Mouse (Mus musculus) gastrocnemius, postnatal 4 days (tissue): ENCODE results near the gene Cilp. TPM values are rescaled to one million over a fixed set of nuclear protein-coding genes. Genes with fewer than 3 reads are reported as not detected.

Experiments used
- DNase-seq, 2 experiments: peaks; one replicate each; pipeline ENCODE4 v3.0.0; 2021 to 2022; ENCODE audit warnings: low spot score in 2 of 2, mixed read lengths in 2 of 2
- total RNA-seq, 2 experiments: library from RNA; stranded (reverse); gene quantifications; 2 replicates each; pipeline ENCODE4 v1.2.3; 2021

Gene Cilp
- total RNA-seq, 2 experiments from 2014 or later: 56.9 to 59.0 TPM

DNA sequence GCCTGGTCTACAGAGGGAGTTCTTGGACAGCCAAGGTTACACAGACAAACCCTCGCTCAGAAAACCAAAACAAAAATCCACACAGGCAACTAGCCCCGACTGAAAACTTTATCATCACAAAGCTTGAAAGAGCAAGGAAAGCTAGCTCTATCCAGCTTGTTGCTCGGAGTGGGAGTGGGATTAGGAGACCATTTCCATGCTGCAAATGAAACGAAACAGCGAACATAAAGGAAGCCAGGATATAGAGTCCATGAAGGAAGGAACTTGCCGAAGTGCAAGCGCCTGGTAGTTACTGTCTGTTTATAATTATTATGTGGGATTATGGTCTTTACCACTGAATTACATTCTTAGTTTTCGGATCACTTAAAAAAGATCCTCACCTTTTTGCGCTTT is 28.6 kb downstream of the Cilp start:
- DNase-seq: no peak

- DNase-seq: peak; percentile 97 to 98
These were observed 29.2 kb downstream of the Cilp start, which contains the start of gene Clpx for GRCm38 (mm10) chr9:65293973-65294715. Clpx (plus strand) TSS chr9:65294260.

DNA sequence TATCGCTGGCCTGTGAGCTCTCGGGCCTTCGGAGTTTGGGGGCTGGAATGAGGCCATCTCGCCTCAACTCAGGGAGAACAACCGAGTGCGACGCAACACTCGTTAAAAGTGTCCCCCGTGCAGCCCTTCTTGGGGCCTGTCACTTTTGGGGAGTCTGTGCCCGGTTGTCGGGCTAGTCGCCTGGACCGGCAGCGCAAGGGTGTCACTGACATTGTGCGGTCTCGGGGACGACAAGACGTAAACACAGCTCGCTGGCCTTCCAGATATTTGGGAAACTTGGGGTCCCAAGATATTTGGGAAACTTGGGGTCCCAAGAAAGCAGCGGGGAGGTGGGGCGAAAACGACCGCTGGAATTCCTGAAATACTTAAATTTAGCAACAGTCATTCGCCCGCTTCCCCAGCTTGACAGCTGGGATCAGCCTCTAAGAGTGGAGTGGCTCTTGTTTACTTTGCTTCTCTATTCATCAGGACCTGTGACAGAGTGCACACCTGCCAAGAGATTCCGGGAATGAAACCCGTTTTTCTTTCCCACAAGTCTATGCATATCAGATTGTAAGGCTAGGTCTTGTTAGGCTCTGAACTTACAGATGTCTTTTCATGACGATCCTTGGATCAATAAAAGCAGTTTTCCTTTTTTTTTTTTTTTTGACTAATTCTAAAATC is 29.9 kb downstream of the Cilp start:
- DNase-seq: no peak

GRCm38 (mm10) chr9:65297056-65297455 is 32.1 kb downstream of the Cilp start:
- no peak for DNase-seq

DNA sequence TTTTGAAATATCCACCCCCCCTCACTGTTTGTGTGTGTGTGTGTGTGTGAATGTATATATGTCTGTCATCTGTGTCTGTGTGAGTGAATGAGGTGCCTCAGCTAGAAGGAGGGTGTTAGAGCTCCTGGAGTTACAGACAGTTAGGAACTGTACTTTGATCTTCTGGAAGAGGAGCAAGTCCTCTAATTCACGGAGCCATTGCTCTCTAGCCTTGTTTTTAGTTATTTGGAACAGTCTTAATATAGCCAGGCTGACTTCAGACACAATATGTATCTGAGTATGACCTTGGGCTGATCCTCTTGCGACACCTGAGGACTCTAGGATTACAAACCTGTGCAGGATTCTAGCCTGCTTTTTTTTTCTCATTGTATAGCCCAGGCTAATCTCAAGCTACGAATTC is 33.8 kb downstream of the Cilp start:
- DNase-seq: no peak

DNA sequence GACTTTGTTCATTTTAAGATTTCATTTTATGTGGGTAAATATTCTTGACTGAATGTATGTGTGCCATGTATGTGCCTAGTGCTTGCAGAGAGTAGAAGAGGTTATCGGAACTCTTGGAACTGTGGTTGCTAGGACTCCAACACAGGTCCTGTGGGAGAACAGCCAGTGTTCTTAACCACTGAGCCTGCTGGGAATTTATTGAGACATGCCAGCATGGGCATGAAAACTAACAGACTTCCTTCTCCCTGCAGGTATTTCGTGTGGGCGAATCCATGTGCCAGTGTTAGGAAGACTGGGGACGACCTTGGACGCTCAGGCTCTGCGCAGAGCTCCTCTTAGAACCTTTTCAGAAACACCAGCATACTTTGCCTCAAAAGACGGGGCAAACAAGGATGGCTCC is 34.7 kb downstream of the Cilp start:
- no peak for DNase-seq

GRCm38 (mm10) chr9:65302327-65302983 is 37.5 kb downstream of the Cilp start:
- no peak for DNase-seq

GRCm38 (mm10) chr9:65303586-65303985 is 38.6 kb downstream of the Cilp start:
- no peak for DNase-seq

GRCm38 (mm10) chr9:65304300-65304699 is 39.3 kb downstream of the Cilp start:
- DNase-seq: no peak

- DNase-seq: no peak
These were observed 41.7 kb downstream of the Cilp start for GRCm38 (mm10) chr9:65306672-65307071.

DNA sequence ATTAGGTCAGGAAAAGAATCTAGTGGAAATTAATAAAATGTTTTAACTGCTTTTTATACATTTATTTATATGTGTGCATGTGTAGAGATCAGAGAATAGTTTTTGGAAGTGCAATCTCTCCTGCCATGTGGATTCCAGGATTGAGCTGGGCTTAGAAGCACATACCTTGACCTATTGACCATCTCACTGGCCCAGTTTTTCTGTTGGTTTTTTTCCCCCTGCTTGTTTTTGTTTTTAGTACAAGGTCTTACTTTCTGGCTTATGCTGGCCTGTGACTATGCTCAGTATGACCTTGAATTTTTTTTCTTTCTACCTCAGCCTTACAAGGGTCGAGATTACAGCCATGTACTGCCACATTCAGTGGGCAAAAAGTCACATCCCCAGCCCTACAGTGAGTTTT is 43.0 kb downstream of the Cilp start:
- DNase-seq: no peak

DNA sequence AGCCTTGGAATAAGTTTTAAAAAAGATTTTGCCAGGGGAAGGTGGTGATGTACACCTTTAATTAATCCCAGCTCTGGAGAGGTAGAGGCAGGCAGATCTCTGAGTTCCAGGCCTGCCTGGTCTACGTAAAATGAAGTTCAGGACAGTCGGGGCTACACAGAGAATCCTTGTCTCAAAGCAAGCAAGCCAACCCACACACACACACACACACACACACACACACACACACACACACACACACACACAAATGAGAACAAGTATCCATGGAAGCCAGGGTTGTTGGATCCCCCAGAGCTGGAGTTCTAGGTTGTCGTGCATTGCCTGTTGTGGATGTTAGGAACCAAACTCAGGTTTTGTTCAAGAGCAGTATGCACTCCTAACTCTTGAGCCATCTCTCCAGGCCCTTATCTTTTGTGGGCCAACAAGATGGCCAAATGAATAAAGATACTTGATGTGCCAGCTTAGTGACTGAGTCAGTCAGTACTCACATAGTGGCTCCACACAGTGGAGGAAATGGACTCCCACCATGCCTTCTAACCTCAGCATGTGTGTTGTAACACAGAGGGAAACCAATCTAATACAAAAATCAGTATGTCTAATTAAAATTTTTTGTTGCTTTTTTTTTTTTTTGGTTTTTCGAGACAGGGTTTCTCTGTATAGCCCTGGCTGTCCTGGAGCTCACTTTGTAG is 47.8 kb downstream of the Cilp start:
- no peak for DNase-seq

DNA sequence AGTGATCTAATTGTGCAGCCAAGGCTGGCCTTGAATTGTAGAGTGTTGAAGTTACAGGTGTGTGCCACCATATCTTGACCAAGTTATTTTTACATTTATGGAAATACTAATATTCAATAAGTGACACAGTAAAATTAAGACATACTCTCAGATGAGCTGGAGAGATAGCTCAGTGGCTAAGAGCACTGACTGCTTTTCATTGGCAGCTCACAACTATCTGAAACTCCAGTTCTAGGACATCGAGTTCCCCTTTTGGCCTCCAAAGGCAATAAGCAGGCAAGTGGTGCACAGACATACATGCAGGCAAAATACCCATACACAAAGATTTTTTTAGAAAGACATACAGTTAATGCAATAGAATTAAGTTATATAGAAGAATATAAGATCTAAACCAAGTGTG is 48.9 kb downstream of the Cilp start:
- DNase-seq: no peak

DNA sequence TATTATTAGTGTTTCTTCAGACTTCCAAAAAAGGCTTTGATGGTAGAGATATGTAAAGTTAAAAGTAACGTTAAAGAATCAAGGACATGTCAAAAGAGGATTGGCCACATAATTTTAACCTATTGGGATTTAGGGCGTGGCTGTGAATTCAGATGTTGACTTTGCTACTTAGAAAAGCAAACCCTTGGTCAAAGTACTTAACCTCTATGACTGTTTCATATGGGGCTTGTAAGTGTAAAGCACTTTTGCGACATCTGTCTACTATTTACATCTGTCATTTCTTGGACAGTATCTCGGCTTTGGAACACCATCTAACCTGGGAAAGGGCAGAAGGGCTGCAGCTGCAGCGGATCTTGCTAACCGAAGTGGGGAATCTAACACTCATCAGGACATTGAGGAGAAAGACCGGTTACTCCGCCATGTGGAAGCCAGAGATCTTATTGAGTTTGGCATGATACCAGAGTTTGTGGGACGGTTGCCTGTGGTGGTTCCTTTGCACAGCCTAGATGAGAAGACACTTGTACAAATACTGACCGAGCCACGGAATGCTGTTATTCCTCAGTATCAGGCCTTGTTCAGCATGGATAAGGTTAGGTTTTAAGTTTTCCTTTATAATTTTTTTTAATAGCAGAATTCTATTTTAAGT is 57.4 kb downstream of the Cilp start:
- no peak for DNase-seq

- no peak for DNase-seq
These were observed 61.0 kb downstream of the Cilp start for GRCm38 (mm10) chr9:65325971-65326370.

DNA sequence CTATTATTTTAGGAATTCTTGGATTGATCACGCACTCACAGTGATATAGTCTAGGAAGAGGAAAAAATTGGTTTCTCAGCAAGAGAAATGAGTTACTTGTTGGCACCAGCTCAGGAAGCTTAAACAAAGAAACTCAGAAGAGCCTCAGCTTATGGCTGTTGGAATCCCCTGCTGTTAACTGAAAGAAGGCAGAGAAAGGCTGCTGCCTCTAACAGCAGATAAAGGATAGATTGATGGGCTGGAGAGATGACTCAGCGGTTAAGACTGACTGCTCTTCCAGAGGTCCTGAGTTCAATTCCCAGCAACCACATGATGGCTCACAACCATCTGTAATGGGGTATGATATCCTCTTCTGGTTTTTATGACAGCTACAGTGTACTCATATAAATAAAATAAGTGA is 62.4 kb downstream of the Cilp start:
- DNase-seq: no peak

Other genes with a start within 250 kb of the Cilp start
- 10 to 100 TPM; 18.2 to 20.1 TPM for gene Hacd3, start 243.5 kb upstream of the Cilp start, total RNA-seq
- gene Dpp8, start 232.8 kb upstream of the Cilp start, total RNA-seq: 100 to 1,000 TPM in 1 of 2 experiments, 10 to 100 TPM in 1; 85.3 to 103 TPM
- 100 to 1,000 TPM; 152 to 153 TPM for gene Igdcc4, start 163.7 kb upstream of the Cilp start, total RNA-seq
- under 1 TPM; 0.88 to 0.91 TPM for gene Igdcc3, start 124.0 kb upstream of the Cilp start, total RNA-seq
- gene Parp16, start 69.8 kb upstream of the Cilp start, total RNA-seq: 1 to 10 TPM; 8.3 to 9.1 TPM
- 10 to 100 TPM; 53.5 to 59.6 TPM for gene Clpx, start 29.1 kb downstream of the Cilp start, total RNA-seq
- gene Pdcd7, start 80.9 kb downstream of the Cilp start, total RNA-seq: 10 to 100 TPM; 14.0 to 14.5 TPM
- gene Ubap1l, start 95.9 kb downstream of the Cilp start, total RNA-seq: under 1 TPM; 0.44 to 0.66 TPM
- 10 to 100 TPM; 10.2 to 10.6 TPM for gene Kbtbd13, start 126.5 kb downstream of the Cilp start, total RNA-seq
- 1 to 10 TPM; 8.7 to 9.2 TPM for gene Rasl12, start 133.3 kb downstream of the Cilp start, total RNA-seq
- gene Slc51b, start 157.8 kb downstream of the Cilp start, total RNA-seq: not detected
- 10 to 100 TPM in 1 of 2 experiments, 1 to 10 TPM in 1; 9.5 to 10.3 TPM for gene Mtfmt, start 170.6 kb downstream of the Cilp start, total RNA-seq
- gene Spg21, start 195.8 kb downstream of the Cilp start, total RNA-seq: 10 to 100 TPM; 72.6 to 85.4 TPM